Mouse (Mus musculus) ES-E14 (cell line): ENCODE measurements at regions not wholly inside any gene's neighbourhood (a gene's known extent, or its start where the extent isn't known, plus 50 kb on each side); places are given as distances from the start of the nearest gene placed in this dataset.

Experiments
- DNase-seq: peaks from one replicate; pipeline ENCODE4 v3.0.0-alpha.2; 2013; ENCODE audit warnings: low read depth, low spot score
- H3K27ac ChIP-seq: 2 replicates; pipeline ENCODE4 v1.5.1; 2012; ENCODE audit warnings: low read depth, mild to moderate bottlenecking, low read length, moderate library complexity, mixed read lengths; ENCODE audit not compliant: poor library complexity, insufficient read depth, severe bottlenecking
- H3K36me3 ChIP-seq: 2 replicates; pipeline ENCODE4 v1.6.1; 2012; ENCODE audit warnings: mild to moderate bottlenecking, low read length, moderate library complexity, mixed read lengths; ENCODE audit not compliant: control insufficient read depth, poor library complexity, insufficient read depth, severe bottlenecking
- H3K4me1 ChIP-seq, 2 experiments: fragments of 150-350 bp in 1 of 2; sonication (generic) in 1 of 2; 2 replicates each; pipeline ENCODE4 v1.6.1; 2012; ENCODE audit warnings: low read length in 2 of 2, mild to moderate bottlenecking in 1 of 2, mixed read lengths in 1 of 2; ENCODE audit not compliant: control insufficient read depth in 2 of 2, insufficient read depth in 2 of 2, poor library complexity in 1 of 2
- H3K4me3 ChIP-seq, 2 experiments: fragments of 150-350 bp in 1 of 2; sonication (generic) in 1 of 2; 2 replicates each; pipeline ENCODE4 v1.5.1; 2012; ENCODE audit warnings: low read length in 2 of 2, low read depth in 1 of 2, mild to moderate bottlenecking in 1 of 2, mixed read lengths in 1 of 2; ENCODE audit not compliant: insufficient read depth in 1 of 2, poor library complexity in 1 of 2, severe bottlenecking in 1 of 2
- H3K9ac ChIP-seq: 2 replicates; pipeline ENCODE4 v1.6.1; 2012; ENCODE audit warnings: low read depth, mild to moderate bottlenecking, low read length, mixed read lengths; ENCODE audit not compliant: poor library complexity, insufficient read depth, severe bottlenecking
- H3K9me3 ChIP-seq: fragments of 150-350 bp; sonication (generic); 2 replicates; pipeline ENCODE4 v1.6.1; 2012; ENCODE audit warnings: low read depth, mild to moderate bottlenecking, low read length; ENCODE audit not compliant: control insufficient read depth, insufficient read depth
- CHD2 ChIP-seq: IDR thresholded peaks from 2 replicates; pipeline ENCODE4 v1.6.1; 2014; ENCODE audit warnings: mild to moderate bottlenecking, low read depth, low read length, inconsistent platforms
- HCFC1 ChIP-seq: IDR thresholded peaks from 2 replicates; pipeline ENCODE4 v1.6.1; 2012; ENCODE audit warnings: low read length, inconsistent platforms, borderline replicate concordance; ENCODE audit not compliant: insufficient read depth
- MAFK ChIP-seq: IDR thresholded peaks from 2 replicates; pipeline ENCODE4 v1.6.1; 2014; ENCODE audit warnings: mild to moderate bottlenecking, low read depth, low read length, inconsistent platforms; ENCODE audit not compliant: insufficient read depth
- ZC3H11A ChIP-seq: IDR thresholded peaks from 2 replicates; pipeline ENCODE4 v1.6.1; 2012; ENCODE audit warnings: low read depth, mild to moderate bottlenecking, inconsistent platforms, low read length, borderline replicate concordance
- ZNF384 ChIP-seq: IDR thresholded peaks from 2 replicates; pipeline ENCODE4 v1.6.1; 2012; ENCODE audit warnings: low read depth, low read length, inconsistent platforms
- in situ Hi-C, 2 experiments: fragments of 600-800 bp; cut with MboI; formaldehyde crosslinking; loops; one replicate each; pipeline ENCODE4 v1.15.1; 2025; ENCODE audit warnings: low sequenced_read_pairs in 2 of 2, inconsistent platforms in 1 of 2; ENCODE audit not compliant: unreplicated experiment in 2 of 2

DNA sequence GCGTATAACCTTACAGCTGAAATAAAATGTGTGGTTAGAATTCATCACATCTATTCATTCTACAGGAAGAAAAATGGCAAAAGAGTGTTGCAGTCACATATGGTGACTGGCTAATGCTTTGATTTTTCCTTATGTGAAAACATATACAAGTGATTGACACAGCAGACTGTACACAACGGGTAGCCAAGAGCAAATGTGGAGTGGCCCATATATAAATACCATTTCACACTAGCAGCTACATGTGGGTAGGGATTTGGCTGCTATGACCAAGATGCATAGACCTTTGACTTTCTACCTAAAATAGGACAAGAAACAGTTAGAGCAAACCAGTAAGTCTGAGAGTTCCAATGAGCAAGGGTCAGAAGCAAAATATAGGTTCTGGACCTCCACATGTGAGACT, 761.8 kb downstream of the Pla2g4a start:
- H3K27ac ChIP-seq: no peak overlapping the region
- H3K9me3 ChIP-seq: no peaks in the 10 kb centered on the region
- no peak overlapping the region for H3K9ac ChIP-seq
- no peaks in the 10 kb centered on the region for H3K36me3 ChIP-seq
- in situ Hi-C loops: no loop called here
- no peak for DNase-seq
- H3K4me3 ChIP-seq: no peak overlapping the region
- TF ChIP-seq ZC3H11A (no peak), CHD2 (no peak), ZNF384 (no peak), HCFC1 (no peak), MAFK (no peak)
- H3K4me1 ChIP-seq: no peaks in the 10 kb centered on the region

DNA sequence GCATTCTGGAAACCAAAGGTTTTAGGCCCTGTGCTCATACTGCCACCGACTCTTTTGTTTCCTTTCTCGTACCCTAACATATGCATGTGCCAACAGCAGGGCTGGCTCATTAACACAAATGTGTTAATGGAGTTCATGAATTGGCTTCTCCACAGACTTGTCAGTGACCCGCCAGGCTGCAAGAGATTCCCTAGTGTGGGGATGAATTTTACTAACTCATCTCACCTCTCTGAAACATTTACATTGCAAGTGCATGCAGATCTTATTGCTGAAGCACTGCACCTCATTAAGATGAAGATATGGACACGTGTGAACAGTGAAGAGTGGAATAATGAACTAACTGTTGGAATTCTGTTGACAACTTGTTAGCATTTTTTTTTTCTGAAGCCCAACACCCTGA, 762.2 kb downstream of the Pla2g4a start:
- no peak overlapping the region for H3K4me3 ChIP-seq
- TF ChIP-seq MAFK (no peak), ZNF384 (no peak), HCFC1 (no peak), ZC3H11A (no peak), CHD2 (no peak)
- no peaks in the 10 kb centered on the region for H3K36me3 ChIP-seq
- H3K9me3 ChIP-seq: no peaks in the 10 kb centered on the region
- DNase-seq: no peak
- H3K27ac ChIP-seq: no peak overlapping the region
- no peak overlapping the region for H3K9ac ChIP-seq
- no peaks in the 10 kb centered on the region for H3K4me1 ChIP-seq
- in situ Hi-C loops: no loop called here
